Mouse (Mus musculus): ENCODE data around the gene Mrm3. TPM values are rescaled to one million over a fixed set of nuclear protein-coding genes. Genes with fewer than 3 reads are reported as not detected.

The Mrm3 gene
- total RNA-seq, 2 experiments from 2014 or later: 17.6 to 17.7 TPM

- DNase-seq (ENCODE audit: low spot score in 2 of 2): no peak
Measured at GRCm38 (mm10) chr11:76286534-76287126, 43.1 kb downstream of the Mrm3 start.

GRCm38 (mm10) chr11:76287301-76287700, 43.8 kb downstream of the Mrm3 start:
- no peak for DNase-seq (ENCODE audit: low spot score in 2 of 2)

- peak in 1 of 2 experiments; percentile 20 for DNase-seq (ENCODE audit: low spot score in 2 of 2)
Measured at GRCm38 (mm10) chr11:76288645-76289044, 45.1 kb downstream of the Mrm3 start.

- peak; percentile 60 to 67 for DNase-seq (ENCODE audit: low spot score in 2 of 2)
Measured at GRCm38 (mm10) chr11:76290367-76290766, 46.9 kb downstream of the Mrm3 start.

- DNase-seq (ENCODE audit: low spot score in 2 of 2): no peak
Measured at GRCm38 (mm10) chr11:76291960-76292359, 48.4 kb downstream of the Mrm3 start.

- DNase-seq (ENCODE audit: low spot score in 2 of 2): no peak
Measured at GRCm38 (mm10) chr11:76292398-76292797, 48.9 kb downstream of the Mrm3 start.

GRCm38 (mm10) chr11:76292831-76293230, 49.3 kb downstream of the Mrm3 start:
- DNase-seq (ENCODE audit: low spot score in 2 of 2): no peak

- no peak for DNase-seq (ENCODE audit: low spot score in 2 of 2)
Measured at GRCm38 (mm10) chr11:76294078-76294477, 50.6 kb downstream of the Mrm3 start.

- no peak for DNase-seq (ENCODE audit: low spot score in 2 of 2)
Measured at GRCm38 (mm10) chr11:76294836-76295235, 51.3 kb downstream of the Mrm3 start.

GRCm38 (mm10) chr11:76297252-76297651, 53.7 kb downstream of the Mrm3 start:
- DNase-seq (ENCODE audit: low spot score in 2 of 2): no peak

GRCm38 (mm10) chr11:76298457-76299000, 55.0 kb downstream of the Mrm3 start:
- DNase-seq (ENCODE audit: low spot score in 2 of 2): no peak

Other genes starting within 250 kb of the Mrm3 start
- gene 1700016K19Rik, start 243.8 kb upstream of the Mrm3 start, total RNA-seq (2021): 1 to 10 TPM; 2.1 to 3.8 TPM
- 1 to 10 TPM; 9.0 to 9.2 TPM for gene Rflnb, start 215.9 kb upstream of the Mrm3 start, total RNA-seq (2021)
- 100 to 1,000 TPM; 100 to 106 TPM for gene Vps53, start 64.1 kb upstream of the Mrm3 start, total RNA-seq (2021)
- 10 to 100 TPM; 16.6 to 18.5 TPM for gene Fam57a, start 64.0 kb upstream of the Mrm3 start, total RNA-seq (2021)
- 1 to 10 TPM in 1 of 2 experiments, not detected in 1; 1.0 TPM for gene Dbil5, start 26.1 kb upstream of the Mrm3 start, total RNA-seq (2021)
- gene Gemin4, start 26.1 kb upstream of the Mrm3 start, total RNA-seq (2021): 1 to 10 TPM; 7.5 to 8.7 TPM
- 10 to 100 TPM; 54.2 to 54.3 TPM for gene Glod4, start within 50 bp of the Mrm3 start, total RNA-seq (2021)
- gene Nxn, start 155.4 kb downstream of the Mrm3 start, total RNA-seq (2021): 10 to 100 TPM; 10.1 to 12.4 TPM
- gene Timm22, start 163.2 kb downstream of the Mrm3 start, total RNA-seq (2021): 10 to 100 TPM; 31.8 to 32.6 TPM

All from layer of hippocampus, adult 18-20 months (tissue).